ENCODE assay signal across 8 mouse cellular contexts in genomic region chr11:69992396-69992795, GRCm38 (mm10). TPM values are rescaled to one million over a fixed set of nuclear protein-coding genes. Genes with fewer than 3 reads are reported as not detected.
A peak's percentile ranks its signal among the peaks of the same experiment; 100 is the strongest.
DNase-seq lines count a peak whose midpoint lies in the region; ATAC-seq and TF ChIP-seq lines count a peak whose summit lies in the region.

No protein-coding gene starts in this region.

- peaks cover 58% of the 10 kb centered on the region for H3K36me3 ChIP-seq in erythroblast, embryonic 14.5 days (ENCODE audit: control insufficient read depth)
- H3K36me3 ChIP-seq in intestine, embryonic 14.5 days (ENCODE audit: control insufficient read depth, insufficient read depth, low read length): peaks cover 46% of the 10 kb centered on the region
- H3K36me3 ChIP-seq in lung, postnatal 0 days (ENCODE audit: insufficient read depth, low read length): peaks cover 9% of the 10 kb centered on the region; the same call in 1 of the 2 replicates

- peak overlapping the region; percentile 83 for H3K9ac ChIP-seq in intestine, embryonic 14.5 days (ENCODE audit: low read length)
- H3K9ac ChIP-seq in lung, postnatal 0 days (replicated peaks; ENCODE audit: low read depth): peak overlapping the region; percentile 19; the same call in 1 of the 2 replicates

- no peaks in the 10 kb centered on the region for H3K27me3 ChIP-seq in erythroblast, embryonic 14.5 days (ENCODE audit: control insufficient read depth)
- H3K27me3 ChIP-seq in intestine, embryonic 14.5 days (replicated peaks; ENCODE audit: control insufficient read depth, insufficient read depth, low read length): no peaks in the 10 kb centered on the region
- H3K27me3 ChIP-seq in lung, postnatal 0 days (replicated peaks; ENCODE audit: insufficient read depth, low read length): no peaks in the 10 kb centered on the region

- peaks cover 48% of the 10 kb centered on the region for H3K4me1 ChIP-seq in erythroblast, embryonic 14.5 days (ENCODE audit: control insufficient read depth)
- H3K4me1 ChIP-seq in brown adipose tissue, adult 24 weeks (ENCODE audit: control insufficient read depth, insufficient read depth, insufficient read length, low read length): peaks cover 6% of the 10 kb centered on the region
- peaks cover 13% of the 10 kb centered on the region for H3K4me1 ChIP-seq in intestine, embryonic 14.5 days (replicated peaks; ENCODE audit: control insufficient read depth, insufficient read depth, low read length)
- H3K4me1 ChIP-seq in lung, postnatal 0 days (ENCODE audit: insufficient read depth, low read depth, low read length): peaks cover 9% of the 10 kb centered on the region; the same call in 1 of the 2 replicates

- no peak for TF ChIP-seq EP300 in lung, postnatal 0 days (IDR thresholded peaks at IDR 0.05)

- no peak for TF ChIP-seq CTCF in lung, postnatal 0 days (IDR thresholded peaks at IDR 0.05)

- WGBS in intestine, embryonic 14.5 days: 75% methylated on average over 10 of the region's 10 CpGs
- WGBS in lung, postnatal 0 days: 73% methylated on average over 10 of the region's 10 CpGs

- peak overlapping the region; percentile 71 for H3K4me2 ChIP-seq in intestine, embryonic 14.5 days (ENCODE audit: low read length)
- H3K4me2 ChIP-seq in lung, postnatal 0 days (replicated peaks; ENCODE audit: low read depth, low read length): peak overlapping the region; percentile 57

- peak overlapping the region; percentile 28; the same call in 1 of the 2 replicates for H3K27ac ChIP-seq in brown adipose tissue, adult 24 weeks (replicated peaks; ENCODE audit: low read depth, low read length)
- no peak overlapping the region for H3K27ac ChIP-seq in intestine, embryonic 14.5 days (ENCODE audit: low read depth)
- no peak overlapping the region for H3K27ac ChIP-seq in lung, postnatal 0 days (ENCODE audit: low read length)

- no peaks in the 10 kb centered on the region for H3K9me3 ChIP-seq in erythroblast, embryonic 14.5 days (ENCODE audit: control insufficient read depth, low read length)
- H3K9me3 ChIP-seq in intestine, embryonic 14.5 days (ENCODE audit: control insufficient read depth, low read length): no peaks in the 10 kb centered on the region
- no peaks in the 10 kb centered on the region for H3K9me3 ChIP-seq in lung, postnatal 0 days (ENCODE audit: low read length)

- DNase-seq in intestine, embryonic 14.5 days (ENCODE audit: low spot score): no peak
- DNase-seq in lung, postnatal 0 days (ENCODE audit: low spot score): peak; percentile 27
- no peak for DNase-seq in retina, embryonic 14.5 days (ENCODE audit: low spot score)
- no peak for DNase-seq in adrenal gland, postnatal 25 days
- no peak for DNase-seq in testis, postnatal 10 days (ENCODE audit: low spot score)

- no peak for ATAC-seq in erythroblast, adult 5-6 weeks (replicated peaks; ENCODE audit: low FRiP score, poor library complexity, severe bottlenecking)
- no peak for ATAC-seq in intestine, embryonic 14.5 days (replicated peaks; ENCODE audit: low FRiP score, low TSS enrichment, low read depth)
- ATAC-seq in lung, postnatal 0 days: no peak

- peak overlapping the region; percentile 86 for H3K4me3 ChIP-seq in erythroblast, embryonic 14.5 days (replicated peaks)
- peak overlapping the region; percentile 51 for H3K4me3 ChIP-seq in brown adipose tissue, adult 24 weeks (ENCODE audit: insufficient read depth, low read depth, low read length)
- H3K4me3 ChIP-seq in intestine, embryonic 14.5 days (ENCODE audit: low read depth, low read length): peak overlapping the region; percentile 78
- peak overlapping the region; percentile 66 for H3K4me3 ChIP-seq in lung, postnatal 0 days (ENCODE audit: low read depth, low read length)

RNA-seq across cellular contexts. Expression of gene Gabarap, which starts 1.5 kb away (rescaled TPM):
- polyA plus RNA-seq in erythroblast, embryonic 14.5 days (2012): 50.2 and 55.8 TPM in 2 replicates
- 328 and 394 TPM in 2 replicates for total RNA-seq in erythroblast, adult 5-6 weeks (2015; ENCODE audit: low replicate concordance)
- total RNA-seq in erythroblast, adult 5-6 weeks (2017; ENCODE audit: low replicate concordance): 127 and 214 TPM in 2 replicates
- 576 and 663 TPM in 2 replicates for polyA plus RNA-seq in brown adipose tissue, adult 24 weeks (2012; ENCODE audit: insufficient read depth, insufficient read length, missing spikeins)
- polyA plus RNA-seq in intestine, embryonic 14.5 days (2014; fragmentation: Nextera tagmentation; extraction: Ambion mirVana): 481 and 495 TPM in 2 replicates
- polyA plus RNA-seq in lung, postnatal 0 days (2015; fragmentation: Nextera tagmentation; extraction: Ambion mirVana): 624 and 645 TPM in 2 replicates
- total RNA-seq in adrenal gland, postnatal 25 days (2021): 406 and 407 TPM in 2 replicates

RNA-seq across cellular contexts. Expression of gene Phf23, which starts 3.2 kb away (rescaled TPM):
- polyA plus RNA-seq in erythroblast, embryonic 14.5 days (2012): 4.5 and 5.5 TPM in 2 replicates
- 8.5 and 11.3 TPM in 2 replicates for total RNA-seq in erythroblast, adult 5-6 weeks (2015; ENCODE audit: low replicate concordance)
- total RNA-seq in erythroblast, adult 5-6 weeks (2017; ENCODE audit: low replicate concordance): 7.4 and 11.0 TPM in 2 replicates
- polyA plus RNA-seq in brown adipose tissue, adult 24 weeks (2012; ENCODE audit: insufficient read depth, insufficient read length, missing spikeins): 24.2 and 26.4 TPM in 2 replicates
- 37.6 and 43.9 TPM in 2 replicates for polyA plus RNA-seq in intestine, embryonic 14.5 days (2014; fragmentation: Nextera tagmentation; extraction: Ambion mirVana)
- polyA plus RNA-seq in lung, postnatal 0 days (2015; fragmentation: Nextera tagmentation; extraction: Ambion mirVana): 57.5 and 61.3 TPM in 2 replicates
- total RNA-seq in adrenal gland, postnatal 25 days (2021): 55.7 and 64.6 TPM in 2 replicates

RNA-seq across cellular contexts. Expression of gene Dvl2, which starts 8.0 kb away (rescaled TPM):
- polyA plus RNA-seq in erythroblast, embryonic 14.5 days (2012): 0.48 and 0.76 TPM in 2 replicates
- total RNA-seq in erythroblast, adult 5-6 weeks (2015; ENCODE audit: low replicate concordance): 1.3 and 4.2 TPM in 2 replicates
- total RNA-seq in erythroblast, adult 5-6 weeks (2017; ENCODE audit: low replicate concordance): 2.1 and 7.4 TPM in 2 replicates
- 2.6 and 4.9 TPM in 2 replicates for polyA plus RNA-seq in brown adipose tissue, adult 24 weeks (2012; ENCODE audit: insufficient read depth, insufficient read length, missing spikeins)
- polyA plus RNA-seq in intestine, embryonic 14.5 days (2014; fragmentation: Nextera tagmentation; extraction: Ambion mirVana): 32.0 and 32.6 TPM in 2 replicates
- 14.6 and 15.1 TPM in 2 replicates for polyA plus RNA-seq in lung, postnatal 0 days (2015; fragmentation: Nextera tagmentation; extraction: Ambion mirVana)
- total RNA-seq in adrenal gland, postnatal 25 days (2021): 19.6 and 22.3 TPM in 2 replicates

RNA-seq across cellular contexts. Expression of gene Elp5, which starts 10.1 kb away (rescaled TPM):
- 1.5 and 1.9 TPM in 2 replicates for polyA plus RNA-seq in erythroblast, embryonic 14.5 days (2012)
- 24.9 and 35.5 TPM in 2 replicates for total RNA-seq in erythroblast, adult 5-6 weeks (2015; ENCODE audit: low replicate concordance)
- 14.5 and 18.7 TPM in 2 replicates for total RNA-seq in erythroblast, adult 5-6 weeks (2017; ENCODE audit: low replicate concordance)
- 66.7 and 78.0 TPM in 2 replicates for polyA plus RNA-seq in brown adipose tissue, adult 24 weeks (2012; ENCODE audit: insufficient read depth, insufficient read length, missing spikeins)
- polyA plus RNA-seq in intestine, embryonic 14.5 days (2014; fragmentation: Nextera tagmentation; extraction: Ambion mirVana): 104 and 119 TPM in 2 replicates
- 65.9 and 72.1 TPM in 2 replicates for polyA plus RNA-seq in lung, postnatal 0 days (2015; fragmentation: Nextera tagmentation; extraction: Ambion mirVana)
- 71.1 and 76.1 TPM in 2 replicates for total RNA-seq in adrenal gland, postnatal 25 days (2021)

RNA-seq across cellular contexts. Expression of gene Ctdnep1, which starts 11.4 kb away (rescaled TPM):
- polyA plus RNA-seq in erythroblast, embryonic 14.5 days (2012): 23.2 and 28.5 TPM in 2 replicates
- 48.1 and 52.3 TPM in 2 replicates for total RNA-seq in erythroblast, adult 5-6 weeks (2015; ENCODE audit: low replicate concordance)
- 10.8 and 12.5 TPM in 2 replicates for total RNA-seq in erythroblast, adult 5-6 weeks (2017; ENCODE audit: low replicate concordance)
- polyA plus RNA-seq in brown adipose tissue, adult 24 weeks (2012; ENCODE audit: insufficient read depth, insufficient read length, missing spikeins): 82.4 and 122 TPM in 2 replicates
- 28.6 and 29.3 TPM in 2 replicates for polyA plus RNA-seq in intestine, embryonic 14.5 days (2014; fragmentation: Nextera tagmentation; extraction: Ambion mirVana)
- polyA plus RNA-seq in lung, postnatal 0 days (2015; fragmentation: Nextera tagmentation; extraction: Ambion mirVana): 23.7 and 24.7 TPM in 2 replicates
- total RNA-seq in adrenal gland, postnatal 25 days (2021): 123 and 141 TPM in 2 replicates
